Mouse (Mus musculus) bone marrow, adult 2 months (tissue): Measurements from ENCODE around the gene B3galnt1.

Experiments
- CTCF ChIP-seq: fragments of 200-500 bp; IDR thresholded peaks from 2 replicates; pipeline ENCODE4 v1.5.1; 2011; ENCODE audit warnings: low read length, control low read depth; ENCODE audit not compliant: control insufficient read depth, insufficient read depth
- POLR2A ChIP-seq: fragments of 200-500 bp; IDR thresholded peaks from 2 replicates; pipeline ENCODE4 v1.6.1; 2011; ENCODE audit warnings: low read depth, mild to moderate bottlenecking, control low read depth, low read length, borderline replicate concordance; ENCODE audit not compliant: control insufficient read depth

- TF ChIP-seq POLR2A (no peak), CTCF (no peak)
Measured at GRCm38 (mm10) chr3:69548704-69549455, 49.9 kb downstream of the B3galnt1 start.
